15 mouse cellular contexts compared by ENCODE assay signal in genomic region chr1:41916730-41917347, GRCm38 (mm10).
DNase-seq lines count a peak whose midpoint lies in the region; ATAC-seq and TF ChIP-seq lines count a peak whose summit lies in the region.
"Had no signal": no experiment of that assay in that cellular context is flagged by ENCODE, and none has a peak within 500 bp of the region (broad histone marks: within the 10 kb centered on the region; RNA-seq: fewer than 3 reads in every experiment).

No protein-coding gene starts in this region.

- no peak overlapping the region for H3K27ac ChIP-seq in hindbrain, embryonic 16.5 days (ENCODE audit: low read depth, low read length)
- H3K27ac ChIP-seq in hindbrain, embryonic 12.5 days = no peak overlapping the region
- H3K27ac ChIP-seq in lung, embryonic 15.5 days = no peak overlapping the region
- peak overlapping the region; percentile 28; the same call in 1 of the 2 replicates for H3K27ac ChIP-seq in forebrain, embryonic 15.5 days (replicated peaks)
- no peak overlapping the region for H3K27ac ChIP-seq in intestine, postnatal 0 days (ENCODE audit: low read depth, low read length)
- H3K27ac ChIP-seq: heart, adult 2 months; hindbrain, embryonic 15.5 days; liver, embryonic 12.5 days; midbrain, embryonic 12.5 days; neural tube, embryonic 12.5 days had no signal

- no peak for TF ChIP-seq CTCF in brain, embryonic 14.5 days (IDR thresholded peaks at IDR 0.05; ENCODE audit: borderline replicate concordance, extremely low read depth, insufficient read depth, insufficient read length)
- no peak for TF ChIP-seq CTCF in intestine, postnatal 0 days (IDR thresholded peaks at IDR 0.05; ENCODE audit: low read depth)

- WGBS in hindbrain, embryonic 16.5 days = 49% methylated on average over 4 of the region's 4 CpGs
- 77% methylated on average over 4 of the region's 4 CpGs for WGBS in hindbrain, embryonic 12.5 days
- WGBS in lung, embryonic 15.5 days = 28% methylated on average over 4 of the region's 4 CpGs
- WGBS in forebrain, embryonic 15.5 days = 29% methylated on average over 4 of the region's 4 CpGs
- 59% methylated on average over 4 of the region's 4 CpGs for WGBS in intestine, postnatal 0 days

- H3K27me3 ChIP-seq in hindbrain, embryonic 16.5 days (replicated peaks; ENCODE audit: control insufficient read depth, insufficient read depth, low read length) = no peaks in the 10 kb centered on the region
- H3K27me3 ChIP-seq in hindbrain, embryonic 12.5 days = no peaks in the 10 kb centered on the region
- H3K27me3 ChIP-seq in lung, embryonic 15.5 days = no peaks in the 10 kb centered on the region
- H3K27me3 ChIP-seq in forebrain, embryonic 15.5 days = no peaks in the 10 kb centered on the region
- no peaks in the 10 kb centered on the region for H3K27me3 ChIP-seq in intestine, postnatal 0 days (replicated peaks; ENCODE audit: control insufficient read depth, insufficient read depth, low read length)
- H3K27me3 ChIP-seq: hindbrain, embryonic 15.5 days; liver, embryonic 12.5 days; midbrain, embryonic 12.5 days; neural tube, embryonic 12.5 days had no signal

- DNase-seq in lung, postnatal 10 days = no peak
- DNase-seq in brain, embryonic 14.5 days (ENCODE audit: low read depth) = peak; percentile 89
- DNase-seq: heart, adult 2 months; kidney, postnatal 14 days; lung, postnatal 36 days; thymus, postnatal 14 days had no signal

- H3K4me2 ChIP-seq in hindbrain, embryonic 16.5 days (ENCODE audit: low read length) = no peak overlapping the region
- no peak overlapping the region for H3K4me2 ChIP-seq in hindbrain, embryonic 12.5 days (replicated peaks)
- no peak overlapping the region for H3K4me2 ChIP-seq in lung, embryonic 15.5 days
- no peak overlapping the region for H3K4me2 ChIP-seq in forebrain, embryonic 15.5 days (replicated peaks)
- no peak overlapping the region for H3K4me2 ChIP-seq in intestine, postnatal 0 days (replicated peaks; ENCODE audit: low read depth)
- H3K4me2 ChIP-seq: hindbrain, embryonic 15.5 days; liver, embryonic 12.5 days; midbrain, embryonic 12.5 days; neural tube, embryonic 12.5 days had no signal

- H3K4me1 ChIP-seq in hindbrain, embryonic 16.5 days (ENCODE audit: control insufficient read depth, insufficient read depth, low read depth, low read length) = no peaks in the 10 kb centered on the region; the same call in 1 of the 2 replicates
- H3K4me1 ChIP-seq in hindbrain, embryonic 12.5 days = 0 out of 2 replicates have a peak, but pooled peaks cover 5% of the 10 kb centered on the region
- H3K4me1 ChIP-seq in lung, embryonic 15.5 days = 0 out of 2 replicates have a peak, but pooled peaks cover 6% of the 10 kb centered on the region
- peaks cover 27% of the 10 kb centered on the region for H3K4me1 ChIP-seq in forebrain, embryonic 15.5 days
- H3K4me1 ChIP-seq in intestine, postnatal 0 days (replicated peaks; ENCODE audit: control insufficient read depth, insufficient read depth, low read length) = no peaks in the 10 kb centered on the region
- H3K4me1 ChIP-seq: liver, embryonic 12.5 days; neural tube, embryonic 12.5 days had no signal

- TF ChIP-seq POLR2A in brain, embryonic 14.5 days (IDR thresholded peaks at IDR 0.05; ENCODE audit: borderline replicate concordance, extremely low read depth, insufficient read depth, insufficient read length, poor library complexity, severe bottlenecking) = no peak

- peak; percentile 48; the same call in 1 of the 2 replicates for ATAC-seq in hindbrain, embryonic 16.5 days
- ATAC-seq in hindbrain, embryonic 12.5 days (ENCODE audit: low FRiP score) = no peak
- peak; percentile 46; the same call in 1 of the 2 replicates for ATAC-seq in lung, embryonic 15.5 days (ENCODE audit: borderline replicate concordance, extremely low read depth, low FRiP score, low TSS enrichment)
- peak; percentile 49 for ATAC-seq in forebrain, embryonic 15.5 days (replicated peaks)
- no peak for ATAC-seq in intestine, postnatal 0 days
- ATAC-seq: liver, embryonic 12.5 days had no signal

- no peaks in the 10 kb centered on the region for H3K36me3 ChIP-seq in hindbrain, embryonic 16.5 days (ENCODE audit: control insufficient read depth, insufficient read depth, low read length)
- H3K36me3 ChIP-seq in hindbrain, embryonic 12.5 days = no peaks in the 10 kb centered on the region
- H3K36me3 ChIP-seq in lung, embryonic 15.5 days = no peaks in the 10 kb centered on the region
- H3K36me3 ChIP-seq in forebrain, embryonic 15.5 days = no peaks in the 10 kb centered on the region
- H3K36me3 ChIP-seq in intestine, postnatal 0 days (ENCODE audit: control insufficient read depth, insufficient read depth) = no peaks in the 10 kb centered on the region
- H3K36me3 ChIP-seq: hindbrain, embryonic 15.5 days; liver, embryonic 12.5 days; midbrain, embryonic 12.5 days; neural tube, embryonic 12.5 days had no signal

- no peaks in the 10 kb centered on the region for H3K9me3 ChIP-seq in hindbrain, embryonic 16.5 days (ENCODE audit: control insufficient read depth, low read length)
- H3K9me3 ChIP-seq in hindbrain, embryonic 12.5 days (replicated peaks) = no peaks in the 10 kb centered on the region
- no peaks in the 10 kb centered on the region for H3K9me3 ChIP-seq in lung, embryonic 15.5 days
- no peaks in the 10 kb centered on the region for H3K9me3 ChIP-seq in forebrain, embryonic 15.5 days
- H3K9me3 ChIP-seq in intestine, postnatal 0 days (ENCODE audit: control insufficient read depth) = no peaks in the 10 kb centered on the region
- H3K9me3 ChIP-seq: hindbrain, embryonic 15.5 days; liver, embryonic 12.5 days; midbrain, embryonic 12.5 days; neural tube, embryonic 12.5 days had no signal

- no peak overlapping the region for H3K9ac ChIP-seq in hindbrain, embryonic 16.5 days (ENCODE audit: low read depth, low read length)
- no peak overlapping the region for H3K9ac ChIP-seq in hindbrain, embryonic 12.5 days
- H3K9ac ChIP-seq in lung, embryonic 15.5 days = no peak overlapping the region
- H3K9ac ChIP-seq in forebrain, embryonic 15.5 days (replicated peaks) = no peak overlapping the region
- H3K9ac ChIP-seq in intestine, postnatal 0 days (ENCODE audit: low read depth, low read length) = no peak overlapping the region
- H3K9ac ChIP-seq: hindbrain, embryonic 15.5 days; liver, embryonic 12.5 days; midbrain, embryonic 12.5 days; neural tube, embryonic 12.5 days had no signal

- no peak overlapping the region for H3K4me3 ChIP-seq in hindbrain, embryonic 16.5 days (ENCODE audit: low read length)
- H3K4me3 ChIP-seq in hindbrain, embryonic 12.5 days = no peak overlapping the region
- H3K4me3 ChIP-seq in lung, embryonic 15.5 days = no peak overlapping the region
- no peak overlapping the region for H3K4me3 ChIP-seq in forebrain, embryonic 15.5 days
- H3K4me3 ChIP-seq in intestine, postnatal 0 days (ENCODE audit: low read depth, low read length) = no peak overlapping the region
- H3K4me3 ChIP-seq: heart, adult 2 months; hindbrain, embryonic 15.5 days; liver, embryonic 12.5 days; midbrain, embryonic 12.5 days; neural tube, embryonic 12.5 days had no signal

Comparison
In these comparisons a context has a peak if more than half of its experiments do, and no peak if none do; other contexts are left out.
1. ATAC-seq: peak in hindbrain, embryonic 16.5 days (single experiment), lung, embryonic 15.5 days (single experiment) and forebrain, embryonic 15.5 days (single experiment); none in hindbrain, embryonic 12.5 days (single experiment) and intestine, postnatal 0 days (single experiment).